Mouse (Mus musculus) embryonic fibroblast, embryonic 13.5 days (primary cell): ENCODE results near the gene Lfng. TPM values are rescaled to one million over a fixed set of nuclear protein-coding genes. Genes with fewer than 3 reads are reported as not detected.

ENCODE experiments used
- H3K27ac ChIP-seq: 2 replicates; pipeline ENCODE4 v1.5.1; 2012; ENCODE audit warnings: low read length, control low read depth, inconsistent platforms; ENCODE audit not compliant: insufficient read depth
- H3K4me1 ChIP-seq: 2 replicates; pipeline ENCODE4 v1.6.1; 2011; ENCODE audit warnings: low read length; ENCODE audit not compliant: control insufficient read depth, insufficient read depth
- H3K4me3 ChIP-seq: 2 replicates; pipeline ENCODE4 v1.5.1; 2011; ENCODE audit warnings: mild to moderate bottlenecking, control low read depth, low read length; ENCODE audit not compliant: insufficient read depth
- CTCF ChIP-seq: IDR thresholded peaks from 2 replicates; pipeline ENCODE4 v1.5.1; 2011; ENCODE audit warnings: mild to moderate bottlenecking, control low read depth, low read length, moderate library complexity, borderline replicate concordance; ENCODE audit not compliant: insufficient read depth
- POLR2A ChIP-seq: IDR thresholded peaks from 2 replicates; pipeline ENCODE4 v1.6.1; 2011; ENCODE audit warnings: low read depth, mild to moderate bottlenecking, control low read depth, low read length, moderate library complexity
- polyA plus RNA-seq: library from polyadenylated mRNA; stranded (reverse); fragments of >200 nt; gene quantifications from 2 replicates; pipeline ENCODE4 v1.2.4, GENCODE M21; 2011; ENCODE audit warnings: low read depth; ENCODE audit not compliant: missing spikeins, insufficient read length

Lfng gene
- polyA plus RNA-seq, 1 experiment, result 8.2 TPM

DNA sequence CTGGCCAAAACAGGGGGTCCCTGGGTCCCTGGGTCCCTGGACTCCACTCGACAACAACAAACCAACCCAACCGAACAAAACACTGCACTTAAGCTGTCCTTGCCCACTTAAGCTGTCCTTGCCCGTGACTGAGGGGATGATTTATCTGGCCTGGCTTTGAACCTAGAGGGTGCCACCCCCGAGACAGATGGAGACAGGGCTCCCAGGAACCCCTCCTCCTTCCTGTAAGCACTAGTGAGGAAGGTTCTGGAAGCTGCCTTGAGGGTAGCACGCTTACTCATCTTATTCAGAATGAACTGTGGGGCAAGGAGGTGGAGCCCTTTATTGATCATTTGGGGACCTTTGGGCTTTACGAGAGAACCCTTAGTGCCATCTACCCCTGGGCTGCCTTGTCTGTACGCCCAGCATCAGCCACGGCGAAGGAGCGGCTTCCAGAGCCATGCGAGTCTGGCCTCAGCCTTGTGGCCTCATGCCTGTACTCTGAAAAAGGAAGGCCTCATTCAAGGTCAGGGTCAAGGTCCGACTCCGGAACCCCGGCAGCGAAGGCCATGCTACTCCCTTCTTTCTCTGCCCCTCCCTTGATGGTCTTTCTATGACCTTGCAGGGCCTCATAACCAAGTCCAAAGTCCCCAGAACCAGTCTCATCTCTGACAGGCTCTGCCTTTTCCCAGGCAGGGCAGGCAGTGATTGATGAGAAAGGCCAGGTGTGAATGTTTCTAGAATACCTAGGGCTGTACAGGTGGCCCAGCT lies 47.2 kb downstream of the Lfng start:
- Histone ChIP-seq H3K27ac (no peak overlapping the region), H3K4me3 (no peak overlapping the region), H3K4me1 (0 out of 2 replicates have a peak, but pooled peaks cover 2% of the 10 kb centered on the region)
- no peak for TF ChIP-seq POLR2A
- no peak for TF ChIP-seq CTCF

- Histone ChIP-seq H3K4me1 (peaks cover 2% of the 10 kb centered on the region; the same call in 1 of the 2 replicates), H3K27ac (no peak overlapping the region), H3K4me3 (no peak overlapping the region)
- TF ChIP-seq CTCF (no peak), POLR2A (no peak)
Observed at GRCm38 (mm10) chr5:140659607-140660272, 52.6 kb downstream of the Lfng start.

GRCm38 (mm10) chr5:140660398-140660797 lies 53.3 kb downstream of the Lfng start:
- no peak for TF ChIP-seq POLR2A
- TF ChIP-seq CTCF, result no peak
- no peak overlapping the region for H3K4me3 ChIP-seq

DNA sequence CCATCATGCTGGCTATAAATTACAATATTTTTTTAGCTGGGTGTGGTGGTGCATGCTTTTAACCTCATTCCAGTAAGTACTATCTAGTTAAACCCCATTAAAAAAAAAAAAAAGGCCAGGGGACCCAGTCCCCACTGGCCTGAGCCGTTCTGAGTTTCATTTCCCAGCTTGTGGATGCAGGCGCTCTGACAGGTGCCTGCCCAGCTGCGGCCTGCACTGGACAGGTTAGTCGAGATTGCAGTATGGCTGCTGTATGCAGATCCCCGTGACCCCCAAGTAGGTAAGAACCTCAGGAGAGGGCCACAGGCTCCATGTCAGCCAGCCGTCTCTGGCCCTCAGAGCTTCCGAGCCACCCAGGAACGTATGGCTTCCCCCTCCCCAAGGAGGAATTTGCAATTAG lies 54.3 kb downstream of the Lfng start:
- peaks cover 2% of the 10 kb centered on the region; the same call in 1 of the 2 replicates for H3K4me1 ChIP-seq
- TF ChIP-seq POLR2A, result no peak
- TF ChIP-seq CTCF, result no peak

More at GRCm38 (mm10) chr5:140660398-140660797, 53.3 kb downstream of the Lfng start:
- Histone ChIP-seq H3K4me1 (peaks cover 2% of the 10 kb centered on the region; the same call in 1 of the 2 replicates), H3K27ac (no peak overlapping the region)

DNA sequence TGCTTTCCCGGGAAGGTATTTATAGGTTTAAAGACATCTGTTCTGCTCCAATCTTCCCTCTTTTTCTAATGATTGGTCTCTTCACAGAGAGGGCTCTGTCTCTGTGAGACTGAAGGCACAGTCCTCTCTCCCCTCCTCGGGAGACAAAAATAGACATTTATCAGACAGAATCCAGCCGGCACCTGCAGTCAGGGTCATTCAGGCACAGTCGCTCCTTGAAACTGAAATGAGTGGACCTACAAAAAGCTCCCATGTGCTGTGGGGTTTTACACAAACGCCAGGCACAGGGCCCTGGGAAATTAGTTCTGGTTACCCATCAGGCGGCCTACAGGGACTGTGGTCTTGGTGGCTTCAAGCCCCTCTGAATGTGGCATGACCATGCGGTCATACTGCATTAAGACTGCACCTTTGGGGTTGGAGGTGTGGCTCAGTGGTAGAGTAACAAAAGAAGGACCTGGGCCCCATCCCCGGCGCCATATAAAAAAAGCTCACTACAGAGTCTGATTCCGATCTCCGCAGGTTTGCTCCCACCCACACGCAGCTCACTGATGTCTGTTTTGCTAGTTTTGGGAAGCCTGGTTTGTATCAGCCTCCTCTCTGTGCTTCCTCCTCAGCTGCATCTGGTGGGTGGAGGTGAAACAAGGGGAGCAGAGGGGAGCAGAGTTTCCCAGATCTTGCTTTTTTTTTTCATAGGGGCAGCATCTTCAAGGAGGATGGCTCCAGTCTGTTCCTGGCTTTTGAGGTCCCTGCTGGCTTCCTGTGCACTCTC lies 54.9 kb downstream of the Lfng start:
- TF ChIP-seq POLR2A (no peak), CTCF (no peak)
- peaks cover 2% of the 10 kb centered on the region; the same call in 1 of the 2 replicates for H3K4me1 ChIP-seq
- no peak overlapping the region for H3K27ac ChIP-seq
- H3K4me3 ChIP-seq, result no peak overlapping the region

More for the DNA sequence above, 54.3 kb downstream of the Lfng start:
- Histone ChIP-seq H3K4me3 (no peak overlapping the region), H3K27ac (no peak overlapping the region)

GRCm38 (mm10) chr5:140662741-140663592 lies 55.8 kb downstream of the Lfng start:
- TF ChIP-seq POLR2A, result no peak
- TF ChIP-seq CTCF, result no peak
- Histone ChIP-seq H3K4me1 (peaks cover 2% of the 10 kb centered on the region; the same call in 1 of the 2 replicates), H3K4me3 (no peak overlapping the region), H3K27ac (no peak overlapping the region)

DNA sequence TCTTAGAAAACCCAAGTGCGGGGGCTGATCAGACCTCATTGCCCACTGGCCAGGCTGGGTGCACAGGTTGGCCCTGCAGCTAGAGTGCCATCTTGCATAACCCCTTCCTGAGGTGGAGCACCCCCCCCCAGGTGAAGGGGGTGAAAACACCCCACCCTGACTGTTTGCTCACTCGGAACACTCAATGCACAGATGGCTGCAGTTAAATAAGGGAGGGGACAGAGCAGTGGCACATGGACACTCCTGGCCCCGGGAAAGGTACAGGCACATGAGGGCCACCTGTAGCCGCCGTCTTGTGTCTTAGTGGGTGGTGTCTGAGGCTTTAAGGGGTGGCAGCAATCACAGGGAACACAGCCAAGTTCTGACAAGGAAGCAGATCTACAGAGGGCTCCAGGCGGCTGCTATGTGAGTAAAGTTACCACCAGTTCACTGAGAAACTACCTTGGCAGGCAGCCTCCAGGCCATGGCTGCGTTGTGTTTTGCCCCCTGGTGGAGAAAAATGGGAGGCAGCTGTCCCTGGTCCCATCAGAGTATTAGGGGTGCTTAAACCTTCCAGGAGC lies 56.6 kb downstream of the Lfng start:
- no peak for TF ChIP-seq POLR2A
- peak; percentile 64 for TF ChIP-seq CTCF
- peaks cover 2% of the 10 kb centered on the region; the same call in 1 of the 2 replicates for H3K4me1 ChIP-seq
- no peak overlapping the region for H3K4me3 ChIP-seq
- H3K27ac ChIP-seq, result no peak overlapping the region

Other genes starting within 250 kb of the Lfng start
- gene Snx8, start 218.1 kb upstream of the Lfng start, polyA plus RNA-seq, result 15.2 and 16.4 TPM in 2 replicates
- 149 and 201 TPM in 2 replicates for gene Eif3b, start 188.0 kb upstream of the Lfng start, polyA plus RNA-seq
- not detected in 2 replicates for gene Gm4869, start 161.7 kb upstream of the Lfng start, polyA plus RNA-seq
- 31.6 and 66.5 TPM in 2 replicates for gene Chst12, start 101.8 kb upstream of the Lfng start, polyA plus RNA-seq
- gene Grifin, start 42.2 kb upstream of the Lfng start, polyA plus RNA-seq, result not detected in 2 replicates
- 79.6 and 95.0 TPM in 2 replicates for gene Ttyh3, start 41.7 kb downstream of the Lfng start, polyA plus RNA-seq
- 25.5 and 27.9 TPM in 2 replicates for gene Iqce, start 95.1 kb downstream of the Lfng start, polyA plus RNA-seq
- gene Brat1, start 97.7 kb downstream of the Lfng start, polyA plus RNA-seq, result 10.2 and 12.4 TPM in 2 replicates
- gene Amz1, start 116.8 kb downstream of the Lfng start, polyA plus RNA-seq, result 0.44 and 0.65 TPM in 2 replicates
- 49.5 TPM in 2 replicates for gene Gna12, start 223.1 kb downstream of the Lfng start, polyA plus RNA-seq